Mouse (Mus musculus) embryonic facial prominence, embryonic 10.5 days (tissue): ENCODE measurements at regions not wholly inside any gene's neighbourhood (a gene's known extent, or its start where the extent isn't known, plus 50 kb on each side); places are given as distances from the start of the nearest gene placed in this dataset.
A peak's percentile ranks its signal among the peaks of the same experiment; 100 is the strongest.
"Not testable (repeated sequence)": the region's sequence is repeated elsewhere in the genome, so short reads cannot be mapped to it uniquely, and the experiment has no call there.

Experiments used
- DNase-seq: peaks from one replicate; pipeline ENCODE4 v3.0.0-alpha.2; 2017; ENCODE audit warnings: low spot score
- H3K27ac ChIP-seq: fragments of 300-500 bp; sonication (generic); replicated peaks from 2 replicates; pipeline ENCODE4 v1.5.1; 2016; ENCODE audit warnings: mild to moderate bottlenecking
- H3K27me3 ChIP-seq: fragments of 300-500 bp; sonication (generic); replicated peaks from 2 replicates; pipeline ENCODE4 v1.6.1; 2016; ENCODE audit warnings: low read depth, mild to moderate bottlenecking; ENCODE audit not compliant: poor library complexity, severe bottlenecking
- H3K36me3 ChIP-seq: fragments of 300-500 bp; sonication (generic); replicated peaks from 2 replicates; pipeline ENCODE4 v1.6.1; 2016; ENCODE audit warnings: mild to moderate bottlenecking, moderate library complexity
- H3K4me1 ChIP-seq: fragments of 300-500 bp; sonication (generic); 2 replicates; pipeline ENCODE4 v1.6.1; 2016
- H3K4me3 ChIP-seq: fragments of 300-500 bp; sonication (generic); 2 replicates; pipeline ENCODE4 v1.5.1; 2016; ENCODE audit warnings: mild to moderate bottlenecking, moderate library complexity
- H3K9me3 ChIP-seq: fragments of 300-500 bp; sonication (generic); 2 replicates; pipeline ENCODE4 v1.6.1; 2016; ENCODE audit warnings: mild to moderate bottlenecking
- WGBS: fragments of 180-500 bp; shearing (Covaris S2); methylation state at CpG from one replicate; pipeline ENCODE4 v1.1.7; 2016; 5-methylcytosine and 5-hydroxymethylcytosine counted together

DNA sequence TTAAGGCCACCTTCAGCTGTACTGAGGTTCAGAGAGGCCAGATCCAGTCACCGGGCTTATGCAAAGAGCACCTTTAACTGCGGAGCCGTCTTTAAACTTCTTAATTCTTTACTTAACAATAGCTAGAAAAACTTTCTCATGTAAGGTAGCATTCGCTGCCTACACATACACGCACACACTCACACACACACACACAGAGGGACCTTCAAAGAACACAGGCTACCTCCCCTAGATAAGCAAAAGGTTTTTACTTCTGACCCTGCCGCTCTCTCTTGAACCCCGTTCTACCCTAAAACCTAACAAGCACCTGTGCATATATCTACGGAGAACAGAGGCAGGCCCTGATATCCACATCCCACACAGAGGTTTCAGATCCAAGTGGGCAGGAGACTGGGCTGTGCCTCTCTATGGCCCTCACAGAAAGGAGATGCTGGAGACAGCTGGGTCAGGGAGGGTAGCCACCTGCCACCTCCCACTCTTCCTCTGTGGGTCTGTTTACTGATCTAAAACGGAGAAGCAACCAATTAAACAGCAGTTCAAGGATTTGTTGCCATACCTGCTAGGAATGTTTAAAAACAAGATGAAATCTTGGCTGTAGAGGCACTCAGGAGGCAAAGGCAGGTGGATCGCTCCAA is 81.2 kb downstream of the Tomm20 start:
- Histone ChIP-seq H3K27ac (no peak overlapping the region), H3K9me3 (no peaks in the 10 kb centered on the region), H3K27me3 (no peaks in the 10 kb centered on the region), H3K4me3 (no peak overlapping the region), H3K36me3 (no peaks in the 10 kb centered on the region), H3K4me1 (peaks cover 11% of the 10 kb centered on the region; the same call in 1 of the 2 replicates)
- 88% methylated on average over 10 of the region's 10 CpGs for WGBS
- DNase-seq = no peak

DNA sequence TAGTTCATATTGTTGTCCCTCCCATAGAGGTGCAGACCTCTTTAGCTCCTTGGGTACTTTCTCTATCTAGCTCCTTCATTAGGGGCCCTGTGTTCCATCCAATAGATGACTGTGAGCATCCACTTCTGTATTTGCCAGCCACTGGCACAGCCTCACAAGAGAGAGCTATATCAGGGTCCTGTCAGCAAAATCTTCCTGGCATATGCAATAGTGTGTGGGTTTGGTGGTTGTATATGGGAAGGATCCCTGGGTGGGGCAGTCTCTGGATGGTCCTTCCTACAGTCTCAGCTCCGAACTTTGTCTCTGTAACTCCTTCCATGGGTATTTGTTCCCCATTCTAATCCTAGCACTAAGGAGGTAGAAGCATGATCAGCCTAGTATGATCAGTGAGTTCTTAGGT is 82.0 kb downstream of the Tomm20 start:
- H3K27me3 ChIP-seq, H3K27ac ChIP-seq, H3K4me3 ChIP-seq, H3K36me3 ChIP-seq, H3K9me3 ChIP-seq, DNase-seq: not testable (repeated sequence)
- 88% methylated on average over 1 of the region's 1 CpGs for WGBS
- peaks cover 11% of the 10 kb centered on the region; the same call in 1 of the 2 replicates for H3K4me1 ChIP-seq

DNA sequence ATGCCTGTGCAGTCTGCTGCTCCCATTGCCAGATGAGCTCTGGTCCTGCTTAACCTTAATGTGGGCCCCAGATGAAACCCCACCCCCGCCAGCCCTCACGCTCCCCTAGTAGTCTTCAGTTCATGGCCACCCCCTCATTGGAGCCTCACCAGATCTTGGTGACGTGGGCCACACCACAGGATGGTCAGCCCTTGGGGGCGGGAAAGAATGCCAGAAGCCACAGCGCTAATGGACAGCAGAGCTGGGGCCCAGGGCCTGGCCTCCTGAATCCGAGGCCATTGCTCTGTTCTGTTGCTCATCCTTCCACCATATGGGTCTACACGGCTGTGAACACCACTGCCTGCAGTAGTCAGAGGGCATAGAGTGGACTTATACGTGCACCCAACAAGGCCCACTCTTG is 83.9 kb downstream of the Tomm20 start:
- no peak overlapping the region for H3K4me3 ChIP-seq
- no peaks in the 10 kb centered on the region for H3K36me3 ChIP-seq
- H3K27me3 ChIP-seq = no peaks in the 10 kb centered on the region
- no peak for DNase-seq
- H3K27ac ChIP-seq = no peak overlapping the region; the same call in 1 of the 2 replicates
- H3K4me1 ChIP-seq = peaks cover 11% of the 10 kb centered on the region; the same call in 1 of the 2 replicates
- WGBS = 90% methylated on average over 8 of the region's 8 CpGs
- H3K9me3 ChIP-seq = no peaks in the 10 kb centered on the region

DNA sequence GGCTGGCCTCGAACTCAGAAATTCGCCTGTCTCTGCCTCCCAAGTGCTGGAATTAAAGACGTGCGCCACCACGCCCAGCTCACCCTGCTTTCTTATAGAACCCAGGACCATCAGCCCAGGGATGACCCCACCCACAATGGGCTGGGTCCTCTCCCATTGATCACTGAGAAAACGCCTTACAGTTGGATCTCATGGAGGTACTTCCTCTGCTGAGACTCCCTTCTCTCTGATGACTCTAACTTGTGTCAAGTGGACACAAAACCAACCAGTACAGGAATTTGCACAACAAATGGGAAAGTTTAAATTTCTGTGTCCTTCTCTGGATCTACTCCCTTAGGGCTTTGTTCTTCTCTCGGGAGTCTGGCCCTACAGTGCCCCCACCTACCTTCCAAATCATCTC is 85.0 kb downstream of the Tomm20 start:
- Histone ChIP-seq H3K4me3 (no peak overlapping the region), H3K27ac (no peak overlapping the region), H3K4me1 (peaks cover 11% of the 10 kb centered on the region; the same call in 1 of the 2 replicates), H3K27me3 (no peaks in the 10 kb centered on the region), H3K36me3 (no peaks in the 10 kb centered on the region), H3K9me3 (no peaks in the 10 kb centered on the region)
- DNase-seq = no peak
- 92% methylated on average over 7 of the region's 7 CpGs for WGBS

DNA sequence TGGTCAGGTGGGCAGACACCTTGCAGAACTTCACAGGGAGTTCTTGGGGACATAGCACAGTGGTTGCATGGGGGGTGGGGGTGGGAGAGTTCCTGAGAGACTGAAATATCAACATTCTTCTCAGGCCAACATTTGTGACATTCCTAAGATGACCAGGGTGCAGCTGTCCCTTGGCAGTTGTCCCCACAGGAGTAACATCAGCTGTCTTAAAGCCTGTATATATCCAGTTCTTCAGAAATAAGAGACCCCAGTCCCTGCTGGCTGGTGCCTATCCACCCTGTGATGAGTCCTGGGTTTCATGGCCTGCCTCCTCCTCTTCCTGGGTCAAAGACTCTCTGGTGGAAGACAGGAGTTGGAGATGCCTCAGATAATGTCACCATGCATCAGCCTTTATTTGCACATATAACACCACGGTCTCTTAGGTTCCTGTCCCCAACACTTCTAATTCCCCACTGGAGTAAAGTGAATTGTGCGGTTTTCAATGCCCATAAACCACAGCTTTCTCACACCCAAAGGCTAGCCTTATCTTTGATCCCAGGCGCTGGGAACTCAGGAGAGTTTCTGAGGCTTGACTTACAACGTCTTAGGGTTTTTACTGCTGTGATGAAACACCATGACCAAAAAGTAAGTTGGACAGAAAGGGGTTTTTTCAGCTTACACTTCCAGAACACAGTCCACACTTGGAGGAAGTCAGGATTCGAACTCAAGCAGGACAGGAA is 85.8 kb downstream of the Tomm20 start:
- peaks cover 11% of the 10 kb centered on the region; the same call in 1 of the 2 replicates for H3K4me1 ChIP-seq
- H3K27me3 ChIP-seq = no peaks in the 10 kb centered on the region
- WGBS = 90% methylated on average over 5 of the region's 5 CpGs
- no peak for DNase-seq
- H3K27ac ChIP-seq = no peak overlapping the region
- no peaks in the 10 kb centered on the region for H3K36me3 ChIP-seq
- H3K9me3 ChIP-seq = no peaks in the 10 kb centered on the region
- H3K4me3 ChIP-seq = no peak overlapping the region

DNA sequence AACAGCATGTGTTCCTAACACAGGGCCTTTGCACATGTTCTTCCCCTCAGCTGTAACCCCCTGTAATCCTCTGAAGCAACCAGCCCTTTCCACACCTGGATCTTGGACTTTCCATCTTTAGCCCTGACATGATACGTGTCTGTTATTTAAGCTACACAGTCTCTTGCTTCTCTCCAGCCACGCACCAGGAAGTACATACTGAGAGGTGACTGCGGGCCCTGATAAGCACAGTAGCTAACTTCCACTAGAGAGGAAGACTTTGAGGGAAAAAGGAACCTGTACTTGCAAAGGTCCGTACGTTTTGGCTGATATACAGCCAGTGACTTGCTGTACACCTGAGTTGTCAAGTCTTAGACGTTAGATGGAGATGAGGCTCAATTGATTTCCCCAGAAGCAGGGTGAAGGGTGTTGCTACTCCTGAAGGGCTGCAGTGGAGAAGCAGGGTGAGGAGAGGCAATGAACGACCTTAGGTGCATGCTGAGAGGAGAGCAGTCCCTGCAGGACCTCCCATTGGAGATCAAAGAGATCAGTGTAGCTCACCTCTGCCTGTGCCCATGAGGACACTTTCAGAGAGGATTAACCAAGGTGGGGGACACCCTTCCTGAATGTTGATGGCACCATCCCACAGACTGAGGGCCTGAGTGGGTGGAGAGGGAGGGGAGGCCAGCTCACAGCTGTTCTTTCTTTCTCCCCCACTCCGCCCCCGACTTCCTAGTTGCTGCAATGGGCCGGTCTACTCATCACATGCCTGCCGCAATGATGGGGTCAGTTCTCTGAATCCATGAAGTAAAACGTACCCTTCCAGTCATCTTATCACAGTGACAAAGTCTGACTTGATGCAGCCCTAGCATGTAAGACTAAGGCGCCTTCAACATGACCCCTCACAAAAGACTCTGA is 88.1 kb downstream of the Tomm20 start:
- WGBS = 81% methylated on average over 13 of the region's 13 CpGs
- H3K27me3 ChIP-seq = no peaks in the 10 kb centered on the region
- no peak for DNase-seq
- H3K27ac ChIP-seq = no peak overlapping the region
- H3K4me1 ChIP-seq = peaks cover 27% of the 10 kb centered on the region
- H3K9me3 ChIP-seq = no peaks in the 10 kb centered on the region
- H3K36me3 ChIP-seq = no peaks in the 10 kb centered on the region
- H3K4me3 ChIP-seq = no peak overlapping the region

DNA sequence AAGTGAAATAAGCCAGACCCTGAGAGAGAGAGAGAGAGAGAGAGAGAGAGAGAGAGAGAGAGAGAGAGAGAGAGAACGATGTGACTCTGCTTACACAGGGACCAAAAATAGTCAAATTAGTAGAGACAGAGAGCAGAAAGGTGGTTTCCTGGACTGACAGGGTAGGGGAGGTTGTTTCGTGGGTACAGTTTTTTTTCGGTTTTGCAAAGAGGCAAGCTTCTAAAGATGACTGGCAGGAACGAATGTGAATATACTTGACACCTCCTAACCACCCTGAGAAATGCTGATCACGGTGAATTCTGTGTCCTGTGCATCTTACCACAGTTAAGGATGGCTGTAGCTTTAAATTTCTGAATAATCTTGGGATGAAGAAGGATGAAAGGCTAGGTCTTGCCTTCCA is 89.7 kb downstream of the Tomm20 start:
- Histone ChIP-seq H3K4me1 (peaks cover 24% of the 10 kb centered on the region), H3K27ac (peak overlapping the region; percentile 41; the same call in 1 of the 2 replicates), H3K4me3 (no peak overlapping the region), H3K9me3 (no peaks in the 10 kb centered on the region), H3K27me3 (no peaks in the 10 kb centered on the region), H3K36me3 (no peaks in the 10 kb centered on the region)
- no peak for DNase-seq
- WGBS = 82% methylated on average over 5 of the region's 5 CpGs

DNA sequence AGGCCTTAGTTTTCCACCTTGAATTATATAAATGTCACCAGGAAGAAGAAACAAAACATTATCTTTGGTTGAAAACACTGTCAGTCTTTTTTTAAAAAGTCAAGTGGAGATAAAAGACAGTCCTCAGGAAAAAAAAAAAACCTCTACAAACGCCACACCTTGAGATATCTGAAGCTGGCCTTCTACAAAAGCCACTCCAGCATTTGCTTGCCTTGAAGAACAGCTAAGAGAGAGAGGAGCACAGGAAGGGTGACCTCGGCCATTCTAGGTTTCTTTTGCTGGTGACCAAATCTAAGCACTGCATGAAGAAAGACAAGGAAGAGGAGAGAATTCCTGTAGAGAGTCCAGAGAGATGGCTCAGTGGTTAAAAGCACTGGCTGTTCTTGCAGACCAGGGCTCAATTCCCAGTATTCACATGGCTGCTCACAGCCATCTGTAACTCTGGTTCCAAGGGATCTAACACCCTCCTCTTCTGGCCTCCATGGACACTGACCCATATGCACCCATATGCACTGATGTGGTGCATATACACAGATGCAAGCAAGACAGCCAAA is 90.5 kb downstream of the Tomm20 start:
- Histone ChIP-seq H3K9me3 (no peaks in the 10 kb centered on the region), H3K4me1 (peaks cover 27% of the 10 kb centered on the region), H3K36me3 (no peaks in the 10 kb centered on the region), H3K27ac (no peak overlapping the region), H3K4me3 (no peak overlapping the region), H3K27me3 (no peaks in the 10 kb centered on the region)
- DNase-seq = no peak
- WGBS = 79% methylated on average over 2 of the region's 2 CpGs

DNA sequence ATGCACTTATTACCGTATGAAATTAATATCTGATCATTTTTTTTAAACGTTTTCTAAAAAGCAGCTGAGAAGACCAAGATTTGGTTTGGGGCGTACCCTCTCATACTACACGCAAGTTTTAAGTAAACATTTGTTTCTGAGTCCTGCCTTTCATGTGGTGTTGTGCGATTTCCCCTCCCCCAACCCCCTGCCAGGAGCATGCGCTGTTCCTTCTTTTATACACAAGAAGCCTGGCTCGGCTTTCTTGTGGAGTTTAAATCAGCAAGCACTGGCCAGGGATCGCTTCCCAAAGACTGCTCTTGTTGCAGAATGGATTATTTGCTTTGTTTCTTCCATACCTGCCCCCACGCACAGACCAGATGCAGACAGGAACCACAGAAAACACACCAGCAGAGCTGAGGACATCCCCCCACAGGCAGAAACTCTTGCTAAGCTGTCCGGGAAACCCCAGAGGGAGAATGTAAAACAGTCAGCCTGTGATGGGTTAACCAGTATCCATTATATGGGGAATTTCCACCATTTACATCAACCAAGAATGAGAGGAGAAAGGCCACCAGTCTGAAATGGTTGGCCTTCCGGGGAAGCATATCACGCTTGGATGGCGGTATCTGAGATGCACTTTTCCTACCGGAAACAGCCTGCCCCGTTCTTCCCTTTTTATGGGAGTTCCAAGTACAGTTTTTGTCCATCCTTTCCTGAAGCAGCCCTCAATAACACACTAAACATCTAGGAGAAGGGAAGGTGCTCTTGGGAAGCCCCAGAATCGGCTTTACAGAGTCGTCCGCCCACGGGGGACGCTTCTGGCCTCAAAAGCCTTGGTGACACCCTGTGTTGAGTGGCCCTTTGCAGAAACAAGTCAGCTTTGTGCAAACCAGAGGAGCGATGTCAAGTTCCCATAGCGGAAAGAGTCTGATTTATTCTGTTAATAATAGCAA is 91.3 kb downstream of the Tomm20 start:
- Histone ChIP-seq H3K4me3 (no peak overlapping the region), H3K27me3 (no peaks in the 10 kb centered on the region), H3K27ac (peak overlapping the region; percentile 73), H3K4me1 (peaks cover 35% of the 10 kb centered on the region), H3K36me3 (no peaks in the 10 kb centered on the region), H3K9me3 (no peaks in the 10 kb centered on the region)
- DNase-seq = no peak
- WGBS = 75% methylated on average over 22 of the region's 22 CpGs

DNA sequence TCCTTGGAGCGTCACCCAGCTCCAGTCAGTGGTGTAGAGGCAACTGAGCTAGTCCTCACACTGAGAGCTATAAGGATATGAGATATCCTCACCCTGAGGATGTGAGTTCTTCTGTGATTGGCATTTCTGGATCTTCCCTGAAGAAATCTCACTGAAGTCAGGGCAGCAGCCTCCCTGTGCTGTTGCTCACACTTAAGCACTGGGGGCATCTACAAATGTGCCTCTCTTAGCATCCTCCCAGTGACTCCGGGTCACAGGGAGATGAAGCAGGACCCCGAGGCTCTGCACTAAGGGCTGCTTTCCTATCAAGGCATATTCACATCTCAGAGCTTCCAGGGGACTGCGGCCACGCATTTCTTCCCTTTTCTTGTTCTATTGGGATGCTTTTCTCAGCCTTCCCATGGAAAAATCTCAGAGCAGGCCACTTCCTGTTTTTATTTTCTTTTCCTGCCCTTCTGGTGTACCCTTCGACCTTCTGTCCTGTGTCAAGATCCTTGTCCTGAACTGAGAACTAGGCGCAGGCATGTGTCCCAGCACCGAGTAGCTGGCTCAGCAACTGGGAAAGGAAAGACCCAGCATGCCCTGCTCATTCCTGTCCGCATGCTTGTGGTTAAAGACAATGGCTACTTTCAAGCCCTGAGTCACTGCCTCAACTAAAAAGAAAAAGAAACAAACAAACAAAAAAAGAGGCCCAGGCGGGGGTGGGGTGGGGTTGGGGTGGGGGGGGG is 92.8 kb downstream of the Tomm20 start:
- WGBS = 29% methylated on average over 10 of the region's 10 CpGs
- DNase-seq = no peak
- Histone ChIP-seq H3K27ac (peak overlapping the region; percentile 71), H3K4me3 (no peak overlapping the region), H3K27me3 (no peaks in the 10 kb centered on the region), H3K4me1 (peaks cover 48% of the 10 kb centered on the region), H3K36me3 (no peaks in the 10 kb centered on the region), H3K9me3 (no peaks in the 10 kb centered on the region)

DNA sequence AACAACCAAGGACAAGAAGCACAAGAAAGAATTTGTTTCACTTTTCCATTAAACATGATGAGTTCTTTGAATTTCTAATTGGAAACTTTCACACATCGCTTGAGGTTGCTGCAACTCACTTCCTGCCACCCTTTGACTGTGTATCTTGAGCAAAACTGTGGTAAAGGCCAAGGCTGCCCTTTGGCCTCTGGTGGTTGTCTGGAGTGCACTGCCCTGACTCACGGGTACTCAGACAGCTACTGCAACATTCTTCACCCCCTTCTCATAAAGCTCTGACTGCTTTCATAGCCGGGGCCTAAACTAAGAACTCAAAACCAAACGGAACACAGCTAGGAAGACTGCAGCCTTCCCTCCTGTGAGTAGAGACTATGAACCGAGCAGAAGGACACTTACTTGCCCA is 93.5 kb downstream of the Tomm20 start:
- Histone ChIP-seq H3K4me3 (no peak overlapping the region), H3K27ac (peak overlapping the region; percentile 71), H3K27me3 (no peaks in the 10 kb centered on the region), H3K36me3 (no peaks in the 10 kb centered on the region), H3K4me1 (peaks cover 54% of the 10 kb centered on the region), H3K9me3 (no peaks in the 10 kb centered on the region)
- 57% methylated on average over 5 of the region's 5 CpGs for WGBS
- no peak for DNase-seq
